Mouse (Mus musculus) liver, embryonic 14.5 days (tissue): ENCODE results near the gene Ankrd31.

ENCODE experiments used
- CTCF ChIP-seq: IDR thresholded peaks from 2 replicates; pipeline ENCODE4 v1.5.1; 2016; ENCODE audit warnings: antibody characterized with exemption, low read depth, control low read depth
- EP300 ChIP-seq: IDR thresholded peaks from 2 replicates; pipeline ENCODE4 v1.6.1; 2016; ENCODE audit warnings: antibody characterized with exemption, low read depth

GRCm38 (mm10) chr13:96870742-96871141 lies 122.7 kb downstream of the Ankrd31 start:
- TF ChIP-seq CTCF (no peak), EP300 (no peak)
